Mouse (Mus musculus) kidney, adult 11 months (tissue): ENCODE results near the gene Fgf15.

Experiments used
- DNase-seq: peaks from one replicate; pipeline ENCODE4 v3.0.0; 2022

The Fgf15 gene

DNA sequence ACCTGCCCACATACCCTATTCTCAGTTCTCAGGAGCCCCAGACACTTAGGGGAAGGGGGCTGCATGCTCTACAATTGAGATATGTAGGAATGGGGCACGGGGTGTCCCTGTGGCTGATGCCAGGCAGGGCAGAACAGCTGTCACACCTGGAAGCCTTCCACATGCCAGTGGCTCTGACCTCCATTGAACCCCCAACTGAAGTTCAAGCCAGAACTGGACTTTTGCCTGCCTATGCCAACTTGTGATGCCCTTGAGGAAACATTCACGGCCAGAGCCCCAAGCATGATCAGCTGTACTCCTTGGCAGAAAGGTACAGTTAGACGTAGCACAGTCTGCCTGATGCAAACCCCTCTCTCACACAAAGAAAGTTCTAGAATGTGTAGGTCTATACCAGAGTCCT lies 37.0 kb downstream of the Fgf15 start:
- DNase-seq: peak; percentile 76

DNA sequence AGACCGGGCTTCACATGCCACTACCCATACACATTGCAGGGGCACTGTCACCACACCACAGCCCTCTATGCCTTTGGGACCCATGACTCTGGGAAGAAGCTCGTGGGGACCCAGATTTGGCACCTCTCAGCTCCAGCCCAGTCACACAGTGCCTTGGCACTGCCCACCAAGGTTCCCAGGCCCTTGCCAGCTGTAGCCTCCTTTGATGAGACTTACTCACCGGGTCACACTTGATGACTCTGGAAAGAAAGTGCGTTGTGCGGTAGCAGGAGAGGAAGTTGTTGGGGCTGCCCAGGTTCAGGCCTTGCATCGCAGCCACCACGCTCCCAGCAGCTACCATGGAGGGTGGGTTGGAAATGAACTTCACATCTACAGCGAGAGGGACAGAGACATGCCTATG lies 37.5 kb downstream of the Fgf15 start:
- DNase-seq: no peak

DNA sequence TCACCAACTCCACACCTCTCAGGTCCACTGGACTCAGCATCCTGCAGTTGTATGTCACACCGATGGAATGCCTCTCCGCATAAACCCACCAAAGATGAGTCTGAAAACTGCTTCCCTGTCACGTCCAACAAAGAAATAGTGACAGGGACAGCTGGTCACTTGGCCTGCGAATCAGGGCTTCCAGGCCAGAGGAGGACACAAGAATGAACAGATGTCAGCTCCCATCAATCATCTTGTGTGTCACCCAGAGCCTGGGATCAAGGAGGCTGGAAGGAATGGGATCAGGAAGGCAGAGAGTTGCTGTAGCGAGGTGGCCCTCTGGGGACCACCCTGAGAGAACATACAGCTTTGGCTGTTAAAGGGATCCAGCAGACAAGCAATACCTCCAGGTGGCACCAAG lies 38.6 kb downstream of the Fgf15 start:
- no peak for DNase-seq

DNA sequence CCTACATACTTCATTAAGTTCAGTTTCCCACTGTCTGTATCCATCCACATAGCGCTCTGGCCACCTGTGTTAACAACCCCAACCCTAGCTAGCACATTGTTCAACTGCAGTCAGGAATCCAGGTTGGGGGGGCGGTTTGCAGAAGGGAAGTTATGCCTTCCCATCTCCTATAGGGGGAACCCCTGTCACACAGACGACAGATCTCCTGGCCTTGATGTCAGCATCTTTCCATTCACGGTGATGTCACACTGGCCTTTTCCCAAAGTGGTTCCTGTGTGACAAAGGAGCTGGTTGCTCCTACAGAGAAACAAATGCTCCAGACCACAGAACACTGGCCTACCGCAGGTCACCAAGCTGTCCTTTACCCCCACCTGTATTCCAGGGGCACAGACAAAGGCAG lies 39.2 kb downstream of the Fgf15 start:
- DNase-seq: no peak

DNA sequence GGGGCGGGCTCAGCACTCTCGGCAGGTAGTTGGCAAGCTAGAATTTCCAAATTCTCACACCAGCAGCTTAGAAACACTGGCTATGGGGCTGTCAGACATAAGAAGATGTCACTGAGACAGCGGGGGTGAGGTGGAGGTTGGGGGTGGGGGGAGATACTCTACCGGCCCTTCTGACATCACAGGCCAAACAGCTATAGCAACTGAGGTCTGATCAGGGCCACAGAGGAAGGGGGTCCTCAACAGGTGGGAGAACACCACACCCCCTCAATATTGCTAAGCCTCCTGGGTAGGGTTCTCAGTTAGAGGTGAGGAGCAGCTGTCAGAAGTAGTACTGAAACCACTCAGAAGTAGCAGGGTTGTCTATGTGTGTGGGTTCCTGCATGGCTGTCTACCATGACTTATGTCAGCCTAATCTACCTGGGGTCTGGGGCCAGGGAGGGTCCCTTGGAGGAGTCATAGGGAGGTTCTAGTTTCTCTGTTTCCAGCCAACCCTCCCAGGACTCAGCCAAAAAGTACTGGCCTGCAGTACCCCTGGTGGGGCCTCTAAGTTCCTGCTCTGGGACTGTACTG lies 40.1 kb downstream of the Fgf15 start:
- DNase-seq: no peak

DNA sequence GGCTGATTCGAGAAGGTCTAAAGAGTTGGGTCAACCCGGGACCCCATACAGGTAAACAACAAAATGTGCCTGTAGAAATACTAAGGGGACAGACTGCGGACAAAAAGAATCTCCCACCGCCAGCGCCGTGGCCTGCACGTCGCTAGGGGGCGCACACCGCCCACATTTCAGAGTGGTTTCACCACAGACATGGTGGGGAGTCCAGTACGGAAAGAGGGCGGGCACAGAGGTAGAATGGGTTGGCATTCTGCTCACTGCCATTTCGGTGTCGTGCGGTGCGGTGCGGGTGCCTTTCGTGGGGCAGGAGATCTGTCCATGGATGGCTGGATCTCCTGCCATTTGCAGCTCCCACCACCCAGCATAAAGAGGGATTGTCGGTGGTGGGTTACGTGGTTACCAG lies 41.2 kb downstream of the Fgf15 start:
- peak; percentile 82 for DNase-seq

DNA sequence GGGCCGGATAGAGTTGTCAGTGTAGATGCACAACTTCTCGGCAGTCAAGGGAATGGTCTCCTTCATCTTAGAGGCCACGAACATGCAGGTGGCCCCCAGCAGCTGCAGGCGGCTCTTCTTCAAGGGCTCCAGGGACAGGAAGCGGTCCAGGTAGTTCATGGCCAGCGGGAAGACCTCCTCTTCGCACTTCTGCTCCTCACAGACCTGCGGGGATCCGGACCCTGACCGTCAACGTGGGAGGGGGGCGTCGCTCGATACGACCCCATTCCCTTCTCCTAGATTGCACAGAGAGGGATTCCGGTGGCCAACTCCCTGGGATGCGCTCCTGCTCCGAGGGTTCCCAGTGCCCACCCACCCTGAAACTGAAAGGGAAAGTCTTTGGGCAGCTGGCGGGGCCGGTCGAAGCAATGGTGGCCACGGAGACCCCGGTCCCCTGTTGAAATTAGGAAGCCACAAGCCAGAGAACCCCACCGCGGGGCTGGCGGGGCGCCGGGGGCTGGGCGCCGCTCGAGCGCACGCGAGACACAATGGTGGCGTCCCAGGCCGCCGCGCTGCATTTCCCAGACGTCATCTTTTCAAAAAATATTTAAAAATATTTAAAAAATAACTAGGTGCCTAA lies 41.7 kb downstream of the Fgf15 start:
- DNase-seq: no peak

DNA sequence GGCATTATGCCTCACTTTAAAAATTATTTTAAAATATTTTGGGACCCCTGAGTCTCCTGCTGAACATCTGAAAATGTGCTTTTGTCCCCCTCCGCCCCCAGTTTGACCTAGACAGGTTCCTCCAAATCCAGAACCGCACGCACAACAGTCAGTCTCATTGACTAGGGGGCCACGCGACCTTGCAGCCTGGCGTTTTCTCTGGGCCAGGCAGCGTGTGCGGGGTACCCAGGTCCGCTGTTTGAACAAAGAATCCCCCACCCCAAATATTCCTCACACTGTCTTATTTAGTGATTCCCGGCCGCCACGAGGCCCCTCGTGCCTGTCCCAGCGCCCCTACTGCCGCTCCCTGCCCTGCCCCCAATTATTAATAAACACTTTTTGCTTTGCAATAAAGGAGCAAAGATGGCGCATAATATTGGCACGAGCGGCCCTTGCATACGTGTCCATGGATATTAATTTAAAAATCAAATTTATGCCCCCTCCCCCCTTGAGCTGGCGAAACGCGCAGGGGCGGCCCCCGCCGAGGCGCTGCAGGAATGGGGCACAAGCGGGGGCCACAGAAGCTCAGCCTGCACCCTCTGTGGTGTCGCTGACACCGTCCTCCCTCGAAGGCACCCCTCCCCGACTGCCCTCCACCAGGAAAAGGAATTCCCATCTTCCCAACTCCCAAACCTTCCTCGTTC lies 42.5 kb downstream of the Fgf15 start:
- DNase-seq: no peak

DNA sequence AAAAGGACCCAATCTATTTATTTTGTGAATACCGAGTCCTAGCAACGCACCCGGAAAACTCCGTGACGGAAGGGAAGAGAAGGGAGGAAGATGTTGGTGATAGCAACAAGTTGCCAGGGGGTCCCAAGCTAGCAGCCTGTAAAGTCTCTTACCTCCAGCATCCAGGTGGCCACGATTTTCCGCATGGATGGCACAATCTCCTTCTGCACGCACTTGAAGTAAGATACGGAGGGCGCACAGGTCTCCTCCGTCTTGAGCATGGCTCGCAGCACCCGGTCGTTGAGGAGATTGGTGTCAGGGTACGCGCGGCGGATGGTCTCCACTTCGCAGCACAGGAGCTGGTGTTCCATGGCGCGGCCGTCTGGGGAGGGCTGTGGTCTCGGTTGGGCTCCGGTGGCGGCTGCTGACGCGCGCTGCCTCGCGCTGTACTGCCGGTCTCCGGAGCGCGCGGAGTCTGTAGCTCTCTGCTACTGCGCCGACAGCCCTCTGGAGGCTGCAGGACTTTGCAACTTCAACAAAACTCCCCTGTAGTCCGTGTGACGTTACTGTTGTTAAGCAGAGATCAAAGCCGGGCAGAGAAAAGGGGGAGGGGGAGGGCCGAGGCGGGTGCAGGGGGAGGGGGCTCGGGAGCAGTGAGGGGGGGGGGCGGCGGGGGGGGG lies 43.1 kb downstream of the Fgf15 start, which contains the start of gene Ccnd1:
Gene Ccnd1 (minus strand): TSS at position 582 of the 659 bp plus-strand sequence.
- DNase-seq: peak; percentile 74

DNA sequence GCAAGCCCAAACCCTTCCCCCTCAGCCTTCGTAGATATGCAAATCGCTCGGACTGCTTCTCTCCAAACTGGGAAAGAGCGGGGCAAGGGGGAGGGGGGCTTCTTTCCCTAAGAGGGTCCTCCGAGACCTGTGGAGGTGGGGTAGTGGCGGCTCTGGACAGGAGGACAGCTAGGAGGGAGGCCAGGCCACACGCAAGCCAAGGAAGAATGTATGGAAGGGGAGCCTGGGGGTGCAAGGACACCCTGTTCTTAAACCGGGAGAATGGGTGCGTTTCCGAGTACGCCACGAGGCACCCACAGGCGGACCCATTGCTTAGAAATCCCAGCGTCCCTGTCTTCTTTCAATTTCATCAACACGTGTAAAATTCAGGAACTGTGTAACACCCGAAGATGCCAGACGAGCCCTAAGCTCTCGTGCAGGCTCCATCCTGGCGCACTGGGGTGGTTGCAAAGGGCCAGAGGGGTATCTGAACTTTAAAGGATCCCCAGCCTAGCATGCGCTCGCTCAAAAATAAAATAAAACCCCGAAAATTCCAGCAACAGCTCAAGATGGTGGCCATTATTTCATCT lies 43.8 kb downstream of the Fgf15 start:
- DNase-seq: no peak

DNA sequence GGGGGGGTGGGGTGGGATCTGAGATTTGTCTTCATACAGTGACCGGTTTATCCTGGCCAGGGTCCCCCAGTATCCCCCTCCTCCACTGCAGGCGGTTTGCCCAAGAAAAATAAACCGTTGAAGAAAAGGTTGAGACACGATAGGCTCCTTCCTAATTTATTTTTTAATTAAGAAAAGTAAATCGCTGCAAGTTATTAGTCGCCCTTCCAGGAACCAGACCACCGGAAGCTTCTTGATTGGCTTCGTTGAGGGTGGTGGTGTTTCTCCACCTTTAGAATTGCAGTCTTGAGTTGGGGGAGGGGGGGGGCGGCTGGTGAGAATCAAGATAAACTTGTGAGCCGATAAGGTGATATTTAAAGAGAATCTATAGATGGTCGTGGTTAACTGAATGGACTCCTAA lies 44.3 kb downstream of the Fgf15 start:
- DNase-seq: no peak

DNA sequence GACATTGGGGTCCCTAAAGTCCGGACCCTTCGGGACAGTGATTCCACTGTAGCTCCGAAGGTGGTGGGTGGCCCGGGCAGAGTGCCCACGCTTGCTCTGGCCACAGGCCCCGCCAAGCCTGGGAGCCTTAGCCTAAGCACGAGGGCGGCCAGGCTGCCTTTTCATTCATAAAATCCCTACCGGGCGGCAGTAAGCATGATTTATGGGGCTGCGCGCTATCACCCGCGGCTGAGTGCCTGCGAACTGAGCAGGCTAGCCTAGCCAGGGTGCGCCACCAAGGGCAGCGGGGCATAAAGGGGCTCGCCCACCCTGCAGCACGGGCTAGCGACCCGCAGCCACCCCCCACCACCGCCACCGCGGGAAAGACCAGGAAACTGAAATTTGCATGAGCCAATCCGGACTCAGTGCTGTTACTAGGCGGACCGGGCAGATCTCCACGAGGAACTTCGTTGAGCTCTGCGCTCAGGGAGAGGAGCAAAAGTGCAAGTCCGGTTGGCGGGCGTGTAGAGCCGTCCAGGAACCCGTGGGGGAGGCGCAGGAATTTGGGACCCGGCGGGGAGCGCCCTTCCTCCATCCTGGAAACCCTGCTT lies 45.0 kb downstream of the Fgf15 start:
- peak; percentile 92 for DNase-seq

DNA sequence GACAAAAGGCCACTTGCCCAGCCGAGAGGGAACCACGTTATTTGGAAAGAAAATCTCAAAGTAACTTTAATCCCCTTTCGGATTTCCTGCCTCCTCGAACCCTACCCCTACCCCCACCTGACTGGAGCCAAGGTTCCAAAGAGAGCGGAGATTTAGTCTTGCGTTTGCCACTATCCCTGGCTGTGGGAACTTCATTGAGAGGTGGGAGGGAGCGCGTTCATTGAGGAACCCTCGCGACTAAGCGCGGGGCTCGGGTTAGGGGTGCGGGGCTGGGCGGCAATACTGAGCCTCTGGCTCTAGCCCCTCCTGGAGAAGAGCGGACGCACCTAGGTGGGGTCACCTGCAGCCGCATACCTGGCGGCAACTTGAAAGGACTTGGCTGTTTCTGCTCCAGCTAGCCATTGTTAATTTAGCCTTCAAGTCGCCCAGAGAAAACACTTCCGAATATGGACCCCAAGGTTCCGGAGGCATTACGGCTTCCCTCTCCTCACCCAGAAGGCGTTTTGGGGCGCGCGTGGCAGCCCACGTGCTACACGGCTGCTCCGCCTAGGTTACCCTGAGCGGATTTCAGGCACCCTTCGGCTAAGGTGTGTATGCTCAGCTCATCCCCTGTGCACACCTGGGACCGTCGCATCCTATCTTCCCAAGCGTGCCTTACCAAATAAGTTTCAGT lies 45.9 kb downstream of the Fgf15 start:
- peak; percentile 48 for DNase-seq

DNA sequence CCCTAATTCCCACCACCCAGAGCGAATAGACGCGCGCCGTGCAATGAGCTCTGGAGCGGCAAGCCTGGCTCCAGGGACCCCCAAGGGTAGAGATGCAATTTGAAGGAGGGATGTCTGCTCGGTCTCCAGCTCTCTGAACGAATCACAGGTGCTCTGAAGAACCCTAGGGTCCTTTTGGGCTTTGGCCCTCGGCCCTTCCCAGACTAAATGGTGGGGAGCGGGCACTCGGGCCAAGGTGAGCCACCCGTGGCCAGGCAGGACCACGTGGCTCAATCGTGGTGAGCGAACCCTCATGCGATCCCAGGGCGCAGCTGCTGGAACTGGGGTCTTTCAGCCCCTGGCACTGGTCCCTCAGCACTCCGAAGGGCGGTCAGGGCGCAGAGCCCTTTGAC lies 46.4 kb downstream of the Fgf15 start:
- DNase-seq: peak; percentile 39

DNA sequence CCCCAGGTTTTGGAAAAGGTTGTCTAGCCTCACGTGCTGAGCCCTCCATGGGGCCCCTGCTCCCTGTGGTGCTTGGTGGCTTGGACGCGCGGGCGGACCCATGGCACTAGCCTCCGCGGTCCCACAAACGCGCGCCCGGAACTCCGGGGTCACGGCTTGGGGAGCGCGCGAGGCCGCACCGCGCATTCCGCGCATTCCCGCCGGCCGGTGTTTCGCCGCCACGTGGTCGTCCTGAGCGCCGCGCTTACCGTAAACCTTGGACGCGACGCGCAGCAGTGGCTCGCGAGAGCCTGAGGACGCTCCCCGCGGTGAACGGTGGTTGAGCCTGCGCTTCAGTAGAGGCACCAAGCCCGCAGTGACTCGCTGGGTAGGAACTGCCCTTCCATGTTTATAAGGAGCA lies 46.9 kb downstream of the Fgf15 start:
- DNase-seq: peak; percentile 80
